Mouse (Mus musculus): Measurements from ENCODE around the gene Larp1b. TPM values are rescaled to one million over a fixed set of nuclear protein-coding genes. Genes with fewer than 3 reads are reported as not detected.

Larp1b gene
- polyA plus RNA-seq, 1 experiment: 24.5 TPM

GRCm38 (mm10) chr3:41010701-41011100 is 61.1 kb downstream of the Larp1b start:
- Histone ChIP-seq H3K4me3 (ENCODE audit: low read depth, low read length) (no peak overlapping the region), H3K36me3 (ENCODE audit: control insufficient read depth, insufficient read depth, low read length, poor library complexity, severe bottlenecking) (no peaks in the 10 kb centered on the region), H3K9me3 (replicated peaks; ENCODE audit: control insufficient read depth, insufficient read depth, low read length, poor library complexity, severe bottlenecking) (no peaks in the 10 kb centered on the region), H3K4me1 (ENCODE audit: control insufficient read depth, insufficient read depth, low read length) (no peaks in the 10 kb centered on the region), H3K27me3 (ENCODE audit: control insufficient read depth, insufficient read depth, low read length, poor library complexity, severe bottlenecking) (no peaks in the 10 kb centered on the region), H3K27ac (ENCODE audit: insufficient read depth, low read length) (no peak overlapping the region), H3K9ac (ENCODE audit: low read depth, poor library complexity, severe bottlenecking) (no peak overlapping the region)
- TF ChIP-seq POLR2A (IDR thresholded peaks at IDR 0.05; ENCODE audit: insufficient read depth, low read length) (no peak), EP300 (IDR thresholded peaks at IDR 0.05; ENCODE audit: insufficient read depth, low read depth, low read length) (no peak), CTCF (IDR thresholded peaks at IDR 0.05; ENCODE audit: low read depth, low read length) (no peak)

DNA sequence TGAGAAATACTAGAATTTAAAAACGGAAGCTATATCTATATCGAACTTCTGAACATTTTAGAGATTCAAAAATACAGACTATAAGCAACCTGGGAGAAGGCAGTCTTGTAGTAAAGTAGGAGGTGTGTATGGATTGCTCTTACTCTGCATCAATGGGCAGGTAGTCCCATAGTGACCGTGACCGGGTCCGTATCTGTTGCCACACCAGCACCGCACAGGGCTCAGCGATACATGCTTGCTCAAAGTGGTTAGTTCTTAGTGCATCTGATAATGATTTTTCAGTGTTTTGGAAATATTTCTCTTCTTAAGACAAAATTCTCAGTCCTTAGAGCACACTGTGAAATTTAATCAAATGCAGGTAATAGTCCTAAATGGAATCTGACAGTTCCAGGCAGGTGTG is 62.8 kb downstream of the Larp1b start:
- TF ChIP-seq EP300 (IDR thresholded peaks at IDR 0.05; ENCODE audit: insufficient read depth, low read depth, low read length) (no peak), CTCF (IDR thresholded peaks at IDR 0.05; ENCODE audit: low read depth, low read length) (no peak), POLR2A (IDR thresholded peaks at IDR 0.05; ENCODE audit: insufficient read depth, low read length) (no peak)
- Histone ChIP-seq H3K4me1 (ENCODE audit: control insufficient read depth, insufficient read depth, low read length) (peaks cover 1% of the 10 kb centered on the region), H3K27me3 (ENCODE audit: control insufficient read depth, insufficient read depth, low read length, poor library complexity, severe bottlenecking) (no peaks in the 10 kb centered on the region), H3K9me3 (replicated peaks; ENCODE audit: control insufficient read depth, insufficient read depth, low read length, poor library complexity, severe bottlenecking) (no peaks in the 10 kb centered on the region), H3K9ac (ENCODE audit: low read depth, poor library complexity, severe bottlenecking) (no peak overlapping the region), H3K27ac (ENCODE audit: insufficient read depth, low read length) (no peak overlapping the region), H3K36me3 (ENCODE audit: control insufficient read depth, insufficient read depth, low read length, poor library complexity, severe bottlenecking) (no peaks in the 10 kb centered on the region), H3K4me3 (ENCODE audit: low read depth, low read length) (no peak overlapping the region)

DNA sequence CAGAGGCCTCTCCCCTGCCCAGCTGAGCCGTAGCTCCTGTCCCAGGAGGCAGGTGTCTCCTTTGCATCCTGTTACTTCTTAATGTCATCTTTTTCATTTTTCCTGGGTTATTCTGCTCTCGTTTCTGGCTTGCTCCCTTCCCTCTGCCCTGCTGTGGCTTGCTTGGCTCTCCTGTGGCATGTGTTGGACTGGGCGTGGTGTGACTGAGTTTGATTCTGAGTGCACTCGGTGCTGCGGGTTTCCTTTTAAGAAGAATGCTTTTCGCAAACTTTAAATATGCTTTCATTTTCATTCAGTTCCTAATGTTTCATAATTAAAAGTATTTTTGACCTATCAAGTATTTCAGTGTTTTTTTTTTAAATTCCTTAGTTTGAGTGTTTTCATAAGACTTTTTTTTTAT is 65.3 kb downstream of the Larp1b start:
- Histone ChIP-seq H3K9me3 (replicated peaks; ENCODE audit: control insufficient read depth, insufficient read depth, low read length, poor library complexity, severe bottlenecking) (no peaks in the 10 kb centered on the region), H3K27me3 (ENCODE audit: control insufficient read depth, insufficient read depth, low read length, poor library complexity, severe bottlenecking) (no peaks in the 10 kb centered on the region), H3K4me1 (ENCODE audit: control insufficient read depth, insufficient read depth, low read length) (peaks cover 3% of the 10 kb centered on the region), H3K36me3 (ENCODE audit: control insufficient read depth, insufficient read depth, low read length, poor library complexity, severe bottlenecking) (no peaks in the 10 kb centered on the region), H3K4me3 (ENCODE audit: low read depth, low read length) (no peak overlapping the region), H3K9ac (ENCODE audit: low read depth, poor library complexity, severe bottlenecking) (no peak overlapping the region), H3K27ac (ENCODE audit: insufficient read depth, low read length) (no peak overlapping the region)
- TF ChIP-seq POLR2A (IDR thresholded peaks at IDR 0.05; ENCODE audit: insufficient read depth, low read length): no peak
- TF ChIP-seq EP300 (IDR thresholded peaks at IDR 0.05; ENCODE audit: insufficient read depth, low read depth, low read length): no peak
- TF ChIP-seq CTCF (IDR thresholded peaks at IDR 0.05; ENCODE audit: low read depth, low read length): no peak

DNA sequence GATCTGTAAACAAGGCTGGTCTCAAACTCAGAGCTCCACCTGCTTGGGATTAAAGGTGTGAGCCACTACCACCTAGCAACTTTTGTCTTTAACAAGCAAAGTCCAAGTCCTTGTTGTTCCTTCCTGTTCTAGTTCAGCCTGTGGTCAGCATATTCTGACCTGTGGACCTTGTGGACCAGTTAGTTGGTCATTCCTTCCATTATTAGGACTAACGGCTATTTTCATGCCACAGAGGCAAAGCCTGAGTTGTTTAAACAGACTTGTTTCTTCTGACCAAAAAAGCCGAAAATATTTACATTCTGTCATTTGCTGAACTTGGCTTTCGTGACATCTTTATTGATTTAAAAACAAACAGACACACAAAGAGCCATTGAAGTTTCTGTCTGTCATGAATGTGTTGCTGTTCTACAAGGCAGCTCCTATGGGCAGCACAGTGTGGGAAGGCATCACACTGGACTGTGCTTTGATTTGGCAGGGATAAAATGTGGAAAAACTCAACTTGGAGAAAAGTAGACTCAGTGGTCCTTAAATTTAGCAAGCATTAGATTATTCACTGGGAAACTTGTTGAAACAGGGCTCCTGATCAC is 68.5 kb downstream of the Larp1b start:
- no peaks in the 10 kb centered on the region for H3K9me3 ChIP-seq (replicated peaks; ENCODE audit: control insufficient read depth, insufficient read depth, low read length, poor library complexity, severe bottlenecking)
- no peaks in the 10 kb centered on the region for H3K27me3 ChIP-seq (ENCODE audit: control insufficient read depth, insufficient read depth, low read length, poor library complexity, severe bottlenecking)
- H3K27ac ChIP-seq (ENCODE audit: insufficient read depth, low read length): no peak overlapping the region
- no peaks in the 10 kb centered on the region for H3K36me3 ChIP-seq (ENCODE audit: control insufficient read depth, insufficient read depth, low read length, poor library complexity, severe bottlenecking)
- H3K9ac ChIP-seq (ENCODE audit: low read depth, poor library complexity, severe bottlenecking): no peak overlapping the region
- TF ChIP-seq EP300 (IDR thresholded peaks at IDR 0.05; ENCODE audit: insufficient read depth, low read depth, low read length): no peak
- no peak for TF ChIP-seq CTCF (IDR thresholded peaks at IDR 0.05; ENCODE audit: low read depth, low read length)
- TF ChIP-seq POLR2A (IDR thresholded peaks at IDR 0.05; ENCODE audit: insufficient read depth, low read length): no peak
- H3K4me1 ChIP-seq (ENCODE audit: control insufficient read depth, insufficient read depth, low read length): peaks cover 3% of the 10 kb centered on the region
- no peak overlapping the region for H3K4me3 ChIP-seq (ENCODE audit: low read depth, low read length)

DNA sequence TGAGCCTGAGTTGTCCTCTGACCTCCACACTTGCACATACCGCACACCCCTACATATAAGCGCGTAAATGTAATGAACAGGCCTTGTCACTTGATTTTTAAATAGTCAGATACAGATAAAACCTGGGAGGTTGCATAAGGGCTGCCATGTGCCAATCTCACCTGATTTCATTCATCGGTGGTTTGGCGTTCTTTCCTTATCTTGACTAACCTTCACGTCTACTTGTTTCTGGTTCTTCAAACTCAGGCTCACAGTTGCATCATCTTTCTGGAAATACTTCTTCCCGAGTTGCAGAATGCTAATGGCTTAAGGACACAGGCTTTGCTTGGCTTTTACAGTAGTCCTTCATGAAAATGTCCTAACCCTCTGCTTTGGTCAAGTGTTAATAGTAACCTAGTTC is 71.1 kb downstream of the Larp1b start:
- Histone ChIP-seq H3K36me3 (ENCODE audit: control insufficient read depth, insufficient read depth, low read length, poor library complexity, severe bottlenecking) (no peaks in the 10 kb centered on the region), H3K9me3 (replicated peaks; ENCODE audit: control insufficient read depth, insufficient read depth, low read length, poor library complexity, severe bottlenecking) (no peaks in the 10 kb centered on the region), H3K9ac (ENCODE audit: low read depth, poor library complexity, severe bottlenecking) (no peak overlapping the region), H3K27me3 (ENCODE audit: control insufficient read depth, insufficient read depth, low read length, poor library complexity, severe bottlenecking) (no peaks in the 10 kb centered on the region), H3K27ac (ENCODE audit: insufficient read depth, low read length) (no peak overlapping the region), H3K4me3 (ENCODE audit: low read depth, low read length) (no peak overlapping the region), H3K4me1 (ENCODE audit: control insufficient read depth, insufficient read depth, low read length) (peaks cover 3% of the 10 kb centered on the region)
- TF ChIP-seq POLR2A (IDR thresholded peaks at IDR 0.05; ENCODE audit: insufficient read depth, low read length) (no peak), EP300 (IDR thresholded peaks at IDR 0.05; ENCODE audit: insufficient read depth, low read depth, low read length) (no peak), CTCF (IDR thresholded peaks at IDR 0.05; ENCODE audit: low read depth, low read length) (no peak)

- no peak overlapping the region for H3K4me3 ChIP-seq (ENCODE audit: low read depth, low read length)
- H3K4me1 ChIP-seq (ENCODE audit: control insufficient read depth, insufficient read depth, low read length): peaks cover 3% of the 10 kb centered on the region
- no peak overlapping the region for H3K27ac ChIP-seq (ENCODE audit: insufficient read depth, low read length)
- H3K9ac ChIP-seq (ENCODE audit: low read depth, poor library complexity, severe bottlenecking): no peak overlapping the region
- no peaks in the 10 kb centered on the region for H3K36me3 ChIP-seq (ENCODE audit: control insufficient read depth, insufficient read depth, low read length, poor library complexity, severe bottlenecking)
- H3K9me3 ChIP-seq (replicated peaks; ENCODE audit: control insufficient read depth, insufficient read depth, low read length, poor library complexity, severe bottlenecking): no peaks in the 10 kb centered on the region
- no peaks in the 10 kb centered on the region for H3K27me3 ChIP-seq (ENCODE audit: control insufficient read depth, insufficient read depth, low read length, poor library complexity, severe bottlenecking)
- TF ChIP-seq POLR2A (IDR thresholded peaks at IDR 0.05; ENCODE audit: insufficient read depth, low read length): no peak
- no peak for TF ChIP-seq CTCF (IDR thresholded peaks at IDR 0.05; ENCODE audit: low read depth, low read length)
- TF ChIP-seq EP300 (IDR thresholded peaks at IDR 0.05; ENCODE audit: insufficient read depth, low read depth, low read length): no peak
Observed at GRCm38 (mm10) chr3:41021980-41022379, 72.4 kb downstream of the Larp1b start.
